Mouse (Mus musculus): ENCODE data around the gene Agpat4. TPM values are rescaled to one million over a fixed set of nuclear protein-coding genes. Genes with fewer than 3 reads are reported as not detected.

The Agpat4 gene
- polyA plus RNA-seq, 1 experiment = 11.5 TPM

DNA sequence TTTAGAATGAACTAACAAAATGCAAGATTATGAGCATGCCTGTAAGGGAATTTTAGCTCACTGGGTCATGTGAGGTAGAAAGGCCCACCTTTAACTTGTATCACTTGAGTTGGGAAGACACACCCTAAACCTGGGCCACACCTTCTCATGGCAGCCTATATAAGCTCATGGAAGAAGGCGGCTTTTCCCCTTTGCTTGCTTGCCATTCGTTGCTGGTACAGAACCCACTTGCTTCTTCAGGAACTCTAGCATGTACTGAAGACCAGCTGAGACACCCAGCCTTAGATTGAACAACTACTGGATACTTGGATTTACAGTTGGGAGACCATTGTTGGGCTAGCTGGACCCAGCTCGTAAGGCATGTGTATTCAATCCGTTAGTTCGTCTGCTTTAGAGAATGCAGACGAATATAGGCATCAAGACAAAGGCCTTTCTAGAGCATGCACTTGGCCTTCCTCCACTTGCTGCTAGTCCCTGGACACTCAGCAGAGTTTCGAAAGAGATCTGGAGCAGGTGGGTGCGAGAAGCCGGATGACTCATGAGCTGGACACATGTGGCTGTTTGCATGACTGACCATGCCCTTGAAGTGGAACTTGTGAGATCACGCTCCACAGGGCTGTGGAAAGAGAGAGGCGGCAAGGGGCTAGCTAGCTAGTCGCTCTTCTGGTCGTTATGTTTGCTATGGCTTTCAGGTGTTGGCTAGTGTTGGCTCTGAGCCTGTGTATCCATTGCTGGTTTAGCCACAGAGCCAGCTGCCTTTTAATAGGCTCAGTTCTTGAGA, 42.7 kb downstream of the Agpat4 start:
- Histone ChIP-seq H3K27me3 (ENCODE audit: control insufficient read depth, insufficient read depth, low read length) (no peaks in the 10 kb centered on the region), H3K36me3 (ENCODE audit: control insufficient read depth, insufficient read depth, low read length) (no peaks in the 10 kb centered on the region), H3K4me3 (ENCODE audit: control insufficient read depth, insufficient read depth, low read length) (no peak overlapping the region), H3K4me1 (replicated peaks; ENCODE audit: control insufficient read depth, insufficient read depth, low read length) (peaks cover 14% of the 10 kb centered on the region), H3K27ac (ENCODE audit: control insufficient read depth, insufficient read depth, low read length) (no peak overlapping the region)
- no peak for TF ChIP-seq CTCF (IDR thresholded peaks at IDR 0.05; ENCODE audit: borderline replicate concordance, control insufficient read depth, extremely low read depth, insufficient read depth, low read length, poor library complexity)
- TF ChIP-seq POLR2A (IDR thresholded peaks at IDR 0.05; ENCODE audit: control insufficient read depth, extremely low read depth, insufficient read depth, low read length, poor library complexity) = no peak
- no peak for DNase-seq
- 93% methylated on average over 13 of the region's 13 CpGs for WGBS

DNA sequence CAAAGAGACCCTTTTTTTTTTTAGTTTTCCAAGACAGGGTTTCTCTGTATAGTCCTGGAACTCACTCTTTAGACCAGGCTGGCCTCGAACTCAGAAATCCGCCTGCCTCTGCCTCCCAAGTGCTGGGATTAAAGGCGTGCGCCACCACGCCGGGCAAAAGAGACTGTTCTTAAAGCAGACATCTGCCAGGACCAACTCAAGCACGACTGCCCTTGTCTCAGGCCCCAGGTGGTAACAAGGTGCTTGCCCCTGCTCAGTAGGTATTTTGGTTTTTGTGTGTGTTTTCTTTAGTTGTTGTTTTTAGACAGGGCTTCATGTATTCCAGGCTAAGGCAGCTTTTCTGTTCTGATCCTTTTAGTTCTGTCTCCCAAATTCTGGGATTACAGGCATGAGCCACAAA, 43.4 kb downstream of the Agpat4 start:
- no peak overlapping the region for H3K4me3 ChIP-seq (ENCODE audit: control insufficient read depth, insufficient read depth, low read length)
- no peaks in the 10 kb centered on the region for H3K36me3 ChIP-seq (ENCODE audit: control insufficient read depth, insufficient read depth, low read length)
- TF ChIP-seq POLR2A (IDR thresholded peaks at IDR 0.05; ENCODE audit: control insufficient read depth, extremely low read depth, insufficient read depth, low read length, poor library complexity) (no peak), CTCF (IDR thresholded peaks at IDR 0.05; ENCODE audit: borderline replicate concordance, control insufficient read depth, extremely low read depth, insufficient read depth, low read length, poor library complexity) (no peak)
- DNase-seq = no peak
- 96% methylated on average over 7 of the region's 7 CpGs for WGBS
- peaks cover 17% of the 10 kb centered on the region for H3K4me1 ChIP-seq (replicated peaks; ENCODE audit: control insufficient read depth, insufficient read depth, low read length)
- no peak overlapping the region for H3K27ac ChIP-seq (ENCODE audit: control insufficient read depth, insufficient read depth, low read length)
- H3K27me3 ChIP-seq (ENCODE audit: control insufficient read depth, insufficient read depth, low read length) = no peaks in the 10 kb centered on the region

DNA sequence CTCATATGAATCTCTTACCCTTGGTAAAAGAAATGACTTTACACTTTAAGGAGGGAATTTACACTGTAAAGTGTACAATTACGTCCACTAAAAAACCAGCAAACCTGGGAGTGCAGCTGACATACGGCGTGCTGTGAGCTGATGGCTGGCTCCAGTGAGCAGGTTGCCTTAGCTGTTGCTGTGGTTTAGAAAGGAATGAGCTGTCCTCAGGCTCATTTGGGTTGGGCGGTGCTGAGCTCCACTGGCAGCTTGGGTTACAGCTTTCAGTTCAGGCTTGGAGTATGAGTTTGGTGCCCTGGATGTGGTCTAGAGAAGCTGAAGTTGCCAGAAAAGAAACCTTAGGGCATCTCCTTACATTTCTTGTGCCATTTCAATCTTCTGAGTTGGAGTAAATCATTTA, 44.3 kb downstream of the Agpat4 start:
- no peak for DNase-seq
- 48% methylated on average over 4 of the region's 4 CpGs for WGBS
- Histone ChIP-seq H3K4me1 (replicated peaks; ENCODE audit: control insufficient read depth, insufficient read depth, low read length) (peaks cover 17% of the 10 kb centered on the region), H3K27ac (ENCODE audit: control insufficient read depth, insufficient read depth, low read length) (no peak overlapping the region), H3K36me3 (ENCODE audit: control insufficient read depth, insufficient read depth, low read length) (no peaks in the 10 kb centered on the region), H3K27me3 (ENCODE audit: control insufficient read depth, insufficient read depth, low read length) (no peaks in the 10 kb centered on the region), H3K4me3 (ENCODE audit: control insufficient read depth, insufficient read depth, low read length) (no peak overlapping the region)
- TF ChIP-seq CTCF (IDR thresholded peaks at IDR 0.05; ENCODE audit: borderline replicate concordance, control insufficient read depth, extremely low read depth, insufficient read depth, low read length, poor library complexity) (no peak), POLR2A (IDR thresholded peaks at IDR 0.05; ENCODE audit: control insufficient read depth, extremely low read depth, insufficient read depth, low read length, poor library complexity) (no peak)

DNA sequence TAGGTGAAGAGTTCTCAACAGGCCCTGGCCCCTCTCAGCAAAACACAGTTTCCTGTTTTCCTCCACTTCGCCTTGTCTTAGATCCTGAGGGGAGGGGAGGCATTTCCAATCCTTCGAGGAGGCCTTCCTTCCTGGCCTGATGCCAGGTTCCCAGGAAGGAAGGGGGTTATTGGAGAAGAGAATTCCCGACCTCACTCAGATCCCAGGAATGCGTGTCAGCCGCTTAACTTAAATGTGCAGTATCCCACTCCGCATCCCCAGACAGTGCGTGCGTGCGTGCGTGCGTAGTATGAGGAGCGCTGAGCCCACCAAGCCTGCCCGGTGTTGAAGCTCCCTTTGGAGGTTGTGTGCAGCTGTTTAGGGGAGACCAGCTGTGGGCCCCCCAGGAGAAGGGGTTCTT, 44.9 kb downstream of the Agpat4 start:
- Histone ChIP-seq H3K36me3 (ENCODE audit: control insufficient read depth, insufficient read depth, low read length) (no peaks in the 10 kb centered on the region), H3K27ac (ENCODE audit: control insufficient read depth, insufficient read depth, low read length) (no peak overlapping the region), H3K27me3 (ENCODE audit: control insufficient read depth, insufficient read depth, low read length) (no peaks in the 10 kb centered on the region), H3K4me3 (ENCODE audit: control insufficient read depth, insufficient read depth, low read length) (no peak overlapping the region), H3K4me1 (replicated peaks; ENCODE audit: control insufficient read depth, insufficient read depth, low read length) (peaks cover 17% of the 10 kb centered on the region)
- no peak for TF ChIP-seq POLR2A (IDR thresholded peaks at IDR 0.05; ENCODE audit: control insufficient read depth, extremely low read depth, insufficient read depth, low read length, poor library complexity)
- TF ChIP-seq CTCF (IDR thresholded peaks at IDR 0.05; ENCODE audit: borderline replicate concordance, control insufficient read depth, extremely low read depth, insufficient read depth, low read length, poor library complexity) = no peak
- no peak for DNase-seq
- WGBS = 81% methylated on average over 13 of the region's 13 CpGs

DNA sequence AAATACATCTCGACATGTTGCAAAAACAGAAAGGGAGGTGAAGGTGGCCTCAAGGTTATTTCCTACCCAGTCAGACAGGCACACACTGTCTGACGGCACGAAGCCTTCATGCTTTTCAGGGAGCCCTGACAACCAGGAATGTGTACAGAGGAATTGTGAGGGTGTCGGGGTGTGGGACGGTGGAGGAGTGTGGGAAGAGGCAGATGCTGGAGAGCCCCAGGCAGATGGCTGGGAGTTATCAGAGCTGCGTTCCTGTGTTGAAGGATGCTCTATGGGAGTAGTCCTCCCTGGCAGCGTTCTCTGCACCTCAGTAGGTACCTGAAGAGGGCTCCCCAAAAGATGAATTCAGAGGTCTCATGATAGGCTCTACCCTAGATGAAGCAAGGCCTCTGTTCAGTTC, 45.4 kb downstream of the Agpat4 start:
- H3K4me1 ChIP-seq (replicated peaks; ENCODE audit: control insufficient read depth, insufficient read depth, low read length) = peaks cover 17% of the 10 kb centered on the region
- no peak overlapping the region for H3K27ac ChIP-seq (ENCODE audit: control insufficient read depth, insufficient read depth, low read length)
- no peak for TF ChIP-seq CTCF (IDR thresholded peaks at IDR 0.05; ENCODE audit: borderline replicate concordance, control insufficient read depth, extremely low read depth, insufficient read depth, low read length, poor library complexity)
- no peak for TF ChIP-seq POLR2A (IDR thresholded peaks at IDR 0.05; ENCODE audit: control insufficient read depth, extremely low read depth, insufficient read depth, low read length, poor library complexity)
- DNase-seq = no peak
- H3K4me3 ChIP-seq (ENCODE audit: control insufficient read depth, insufficient read depth, low read length) = no peak overlapping the region
- 92% methylated on average over 7 of the region's 7 CpGs for WGBS
- no peaks in the 10 kb centered on the region for H3K27me3 ChIP-seq (ENCODE audit: control insufficient read depth, insufficient read depth, low read length)
- H3K36me3 ChIP-seq (ENCODE audit: control insufficient read depth, insufficient read depth, low read length) = no peaks in the 10 kb centered on the region

DNA sequence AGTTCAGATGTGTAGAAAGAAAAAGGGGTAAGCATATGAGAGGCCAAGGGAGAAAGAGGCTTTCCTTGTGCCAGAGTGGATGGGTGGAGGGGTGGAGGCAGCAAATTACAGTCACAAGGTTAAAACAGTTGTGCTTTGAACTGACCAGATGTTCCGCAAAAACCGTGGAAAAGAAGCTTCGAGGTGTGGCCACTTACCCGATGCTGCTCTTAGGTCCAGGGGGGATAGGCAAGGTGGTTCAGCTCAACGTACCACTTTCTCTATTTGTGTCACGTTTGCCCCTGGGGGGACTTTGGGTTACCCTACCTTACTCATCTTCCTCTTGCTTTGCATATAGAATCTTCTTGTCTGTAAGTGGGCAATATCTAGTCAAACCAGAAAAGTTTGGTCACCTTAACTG, 46.0 kb downstream of the Agpat4 start:
- H3K4me1 ChIP-seq (replicated peaks; ENCODE audit: control insufficient read depth, insufficient read depth, low read length) = peaks cover 17% of the 10 kb centered on the region
- WGBS = 97% methylated on average over 6 of the region's 6 CpGs
- DNase-seq = no peak
- H3K27me3 ChIP-seq (ENCODE audit: control insufficient read depth, insufficient read depth, low read length) = no peaks in the 10 kb centered on the region
- no peak overlapping the region for H3K27ac ChIP-seq (ENCODE audit: control insufficient read depth, insufficient read depth, low read length)
- TF ChIP-seq CTCF (IDR thresholded peaks at IDR 0.05; ENCODE audit: borderline replicate concordance, control insufficient read depth, extremely low read depth, insufficient read depth, low read length, poor library complexity) (no peak), POLR2A (IDR thresholded peaks at IDR 0.05; ENCODE audit: control insufficient read depth, extremely low read depth, insufficient read depth, low read length, poor library complexity) (no peak)
- H3K4me3 ChIP-seq (ENCODE audit: control insufficient read depth, insufficient read depth, low read length) = no peak overlapping the region
- H3K36me3 ChIP-seq (ENCODE audit: control insufficient read depth, insufficient read depth, low read length) = no peaks in the 10 kb centered on the region
